Mouse (Mus musculus) induced T-regulatory cell, adult 2 months (primary cell): ENCODE measurements around the gene Pmis2.

Experiments used
- DNase-seq: peaks from one replicate; pipeline ENCODE4 v3.0.0-alpha.2; 2012; ENCODE audit warnings: low read depth

The Pmis2 gene

GRCm38 (mm10) chr7:30633762-30634412 is 37.5 kb downstream of the Pmis2 start:
- DNase-seq = no peak

GRCm38 (mm10) chr7:30629013-30629412 is 42.4 kb downstream of the Pmis2 start:
- DNase-seq = no peak

GRCm38 (mm10) chr7:30626647-30627046 is 44.8 kb downstream of the Pmis2 start:
- no peak for DNase-seq

GRCm38 (mm10) chr7:30625530-30626384 is 45.6 kb downstream of the Pmis2 start, which contains the start of gene Cox6b1:
Gene Cox6b1, minus strand, starts transcription at chr7:30626151.
- DNase-seq = peak; percentile 96
